Mouse (Mus musculus) MEL (cell line): ENCODE measurements around the gene Trim14. TPM values are rescaled to one million over a fixed set of nuclear protein-coding genes. Genes with fewer than 3 reads are reported as not detected.

Source experiments
- DNase-seq: peaks from one replicate; pipeline ENCODE4 v3.0.0; 2011; ENCODE audit warnings: low read depth, low spot score
- H3K27ac ChIP-seq: 2 replicates; pipeline ENCODE4 v1.5.1; 2012; ENCODE audit warnings: low read depth, mild to moderate bottlenecking, control low read depth, low read length, moderate library complexity; ENCODE audit not compliant: control insufficient read depth
- H3K27me3 ChIP-seq, 2 experiments: fragments of 150-350 bp in 1 of 2; sonication (generic) in 1 of 2; 2 replicates each; pipeline ENCODE4 v1.6.1; 2012; ENCODE audit warnings: low read length in 2 of 2, mild to moderate bottlenecking in 2 of 2, improper control_type of control experiment in 1 of 2, moderate library complexity in 1 of 2; ENCODE audit not compliant: insufficient read depth in 2 of 2, control insufficient read depth in 1 of 2
- H3K36me3 ChIP-seq, 2 experiments: 2 replicates each; pipeline ENCODE4 v1.6.1; 2012 to 2014; ENCODE audit warnings: low read length in 2 of 2, improper control_type of control experiment in 1 of 2, inconsistent platforms in 1 of 2, mild to moderate bottlenecking in 1 of 2; ENCODE audit not compliant: insufficient read depth in 2 of 2, control insufficient read depth in 1 of 2
- H3K4me1 ChIP-seq, 2 experiments: fragments of 150-350 bp in 1 of 2; sonication (generic) in 1 of 2; 2 replicates each; pipeline ENCODE4 v1.6.1; 2012; ENCODE audit warnings: low read length in 2 of 2, improper control_type of control experiment in 1 of 2, mild to moderate bottlenecking in 1 of 2; ENCODE audit not compliant: insufficient read depth in 2 of 2, control insufficient read depth in 1 of 2
- H3K4me3 ChIP-seq, 2 experiments: fragments of 150-350 bp in 1 of 2; sonication (generic) in 1 of 2; 2 replicates each; pipeline ENCODE4 v1.5.1; 2012; ENCODE audit warnings: low read depth in 2 of 2, low read length in 2 of 2, mild to moderate bottlenecking in 2 of 2, moderate library complexity in 2 of 2, control low read depth in 1 of 2, improper control_type of control experiment in 1 of 2; ENCODE audit not compliant: control insufficient read depth in 1 of 2, insufficient read depth in 1 of 2
- H3K79me2 ChIP-seq: 2 replicates; pipeline ENCODE4 v1.6.1; 2012; ENCODE audit warnings: mild to moderate bottlenecking, low read length, moderate library complexity; ENCODE audit not compliant: control insufficient read depth, poor library complexity, insufficient read depth
- H3K9ac ChIP-seq: 2 replicates; pipeline ENCODE4 v1.6.1; 2012; ENCODE audit warnings: low read depth, mild to moderate bottlenecking, control low read depth, low read length, moderate library complexity; ENCODE audit not compliant: control insufficient read depth, poor library complexity, severe bottlenecking
- H3K9me3 ChIP-seq: fragments of 150-350 bp; sonication (generic); replicated peaks from 2 replicates; pipeline ENCODE4 v1.6.1; 2012; ENCODE audit warnings: mild to moderate bottlenecking, low read length, improper control_type of control experiment, moderate library complexity; ENCODE audit not compliant: insufficient read depth
- BHLHE40 ChIP-seq: IDR thresholded peaks from 2 replicates; pipeline ENCODE4 v1.6.1; 2012; ENCODE audit warnings: low read depth, mild to moderate bottlenecking, inconsistent platforms, low read length, improper control_type of control experiment, borderline replicate concordance
- CHD1 ChIP-seq: IDR thresholded peaks from 2 replicates; pipeline ENCODE4 v1.6.1; 2012; ENCODE audit warnings: low read depth, mild to moderate bottlenecking, inconsistent platforms, low read length, improper control_type of control experiment
- CHD2 ChIP-seq: IDR thresholded peaks from 2 replicates; pipeline ENCODE4 v1.6.1; 2011; ENCODE audit warnings: low read length, improper control_type of control experiment
- CTCF ChIP-seq, 3 experiments: IDR thresholded peaks in 2 of 3; conservative IDR thresholded peaks in 1 of 3; 2 replicates each; pipeline ENCODE4 v1.5.1; 2011 to 2012; ENCODE audit warnings: low read length in 3 of 3, low read depth in 2 of 3, mild to moderate bottlenecking in 2 of 3, improper control_type of control experiment in 1 of 3, inconsistent platforms in 1 of 3, mixed read lengths in 1 of 3, moderate library complexity in 1 of 3; ENCODE audit not compliant: control insufficient read depth in 1 of 3, insufficient read depth in 1 of 3, poor library complexity in 1 of 3, severe bottlenecking in 1 of 3
- E2F4 ChIP-seq: IDR thresholded peaks from 2 replicates; pipeline ENCODE4 v1.6.1; 2011; ENCODE audit warnings: low read depth, low read length, improper control_type of control experiment, borderline replicate concordance
- ELF1 ChIP-seq: IDR thresholded peaks from 2 replicates; pipeline ENCODE4 v1.6.1; 2014; ENCODE audit warnings: low read depth, mild to moderate bottlenecking, inconsistent platforms, low read length, improper control_type of control experiment, moderate library complexity
- EP300 ChIP-seq, 2 experiments: IDR thresholded peaks; 2 replicates each; pipeline ENCODE4 v1.6.1; 2011; ENCODE audit warnings: improper control_type of control experiment in 2 of 2, low read length in 2 of 2, low read depth in 1 of 2, mild to moderate bottlenecking in 1 of 2
- ETS1 ChIP-seq: IDR thresholded peaks from 2 replicates; pipeline ENCODE4 v1.6.1; 2012; ENCODE audit warnings: low read depth, mild to moderate bottlenecking, inconsistent platforms, low read length, improper control_type of control experiment, moderate library complexity
- GABPA ChIP-seq: IDR thresholded peaks from 2 replicates; pipeline ENCODE4 v1.6.1; 2012; ENCODE audit warnings: low read depth, mild to moderate bottlenecking, inconsistent platforms, low read length, improper control_type of control experiment, moderate library complexity
- GATA1 ChIP-seq: IDR thresholded peaks from 2 replicates; pipeline ENCODE4 v1.6.1; 2011; ENCODE audit warnings: low read depth, low read length, improper control_type of control experiment
- MAFK ChIP-seq: IDR thresholded peaks from 2 replicates; pipeline ENCODE4 v1.6.1; 2011; ENCODE audit warnings: low read depth, mild to moderate bottlenecking, low read length, improper control_type of control experiment, borderline replicate concordance
- MEF2A ChIP-seq: IDR thresholded peaks from 2 replicates; pipeline ENCODE4 v1.6.1; 2014; ENCODE audit warnings: low read depth, mild to moderate bottlenecking, inconsistent platforms, low read length, improper control_type of control experiment; ENCODE audit not compliant: poor library complexity, insufficient replicate concordance, severe bottlenecking; ENCODE audit errors: extremely low read depth
- MYB ChIP-seq: IDR thresholded peaks from 2 replicates; pipeline ENCODE4 v1.6.1; 2011; ENCODE audit warnings: mild to moderate bottlenecking, low read depth, low read length, improper control_type of control experiment
- MYC ChIP-seq: IDR thresholded peaks from 2 replicates; pipeline ENCODE4 v1.6.1; 2011; ENCODE audit warnings: low read depth, mild to moderate bottlenecking, low read length, improper control_type of control experiment, moderate library complexity
- NELFE ChIP-seq: IDR thresholded peaks from 2 replicates; pipeline ENCODE4 v1.6.1; 2011; ENCODE audit warnings: low read depth, low read length, improper control_type of control experiment
- NRF1 ChIP-seq: IDR thresholded peaks from 2 replicates; pipeline ENCODE4 v1.6.1; 2014; ENCODE audit warnings: low read depth, mild to moderate bottlenecking, inconsistent platforms, low read length, improper control_type of control experiment, moderate library complexity; ENCODE audit not compliant: poor library complexity, insufficient read depth, severe bottlenecking
- POLR2AphosphoS5 ChIP-seq: IDR thresholded peaks from 2 replicates; pipeline ENCODE4 v1.6.1; 2012; ENCODE audit warnings: low read depth, borderline replicate concordance, mild to moderate bottlenecking, inconsistent platforms, low read length, moderate library complexity, mixed read lengths
- RAD21 ChIP-seq: IDR thresholded peaks from 2 replicates; pipeline ENCODE4 v1.6.1; 2011; ENCODE audit warnings: mild to moderate bottlenecking, low read depth, low read length, improper control_type of control experiment
- SIN3A ChIP-seq: IDR thresholded peaks from 2 replicates; pipeline ENCODE4 v1.6.1; 2012; ENCODE audit warnings: low read length, improper control_type of control experiment, inconsistent platforms
- SMC3 ChIP-seq: IDR thresholded peaks from 2 replicates; pipeline ENCODE4 v1.6.1; 2011; ENCODE audit warnings: low read depth, low read length, improper control_type of control experiment
- TBP ChIP-seq: IDR thresholded peaks from 2 replicates; pipeline ENCODE4 v1.8.0; 2011; ENCODE audit warnings: low read depth, low read length, improper control_type of control experiment
- TCF12 ChIP-seq: IDR thresholded peaks from 2 replicates; pipeline ENCODE4 v1.6.1; 2014; ENCODE audit warnings: low read depth, mild to moderate bottlenecking, inconsistent platforms, low read length, improper control_type of control experiment, moderate library complexity
- ZC3H11A ChIP-seq: IDR thresholded peaks from 2 replicates; pipeline ENCODE4 v1.6.1; 2012; ENCODE audit warnings: low read depth, mild to moderate bottlenecking, inconsistent platforms, low read length, improper control_type of control experiment
- ZMIZ1 ChIP-seq: IDR thresholded peaks from 2 replicates; pipeline ENCODE4 v1.6.1; 2012; ENCODE audit warnings: low read depth, mild to moderate bottlenecking, inconsistent platforms, low read length, improper control_type of control experiment, moderate library complexity
- ZNF384 ChIP-seq: IDR thresholded peaks from 2 replicates; pipeline ENCODE4 v1.6.1; 2012; ENCODE audit warnings: low read depth, mild to moderate bottlenecking, inconsistent platforms, low read length, improper control_type of control experiment
- polyA plus RNA-seq, 2 experiments: library from polyadenylated mRNA; stranded (reverse) in 1 of 2; unstranded in 1 of 2; fragments of >175 nt in 1 of 2; fragments of >200 nt in 1 of 2; gene quantifications; 2 replicates each; pipeline versions ENCODE4 v1.2.1 to v1.2.4; 2012; ENCODE audit warnings: low replicate concordance in 2 of 2, low read depth in 1 of 2; ENCODE audit not compliant: insufficient read length in 2 of 2, insufficient read depth in 1 of 2, missing spikeins in 1 of 2
- total RNA-seq: library from RNA; depleted of rRNA; stranded (reverse); fragments of 300-350 nt; gene quantifications from 2 replicates; pipeline ENCODE4 v1.2.3, GENCODE M21; 2012

Gene Trim14
- total and polyA plus RNA-seq, 3 experiments, result 1.1 to 5.1 TPM; not detected in 1

DNA sequence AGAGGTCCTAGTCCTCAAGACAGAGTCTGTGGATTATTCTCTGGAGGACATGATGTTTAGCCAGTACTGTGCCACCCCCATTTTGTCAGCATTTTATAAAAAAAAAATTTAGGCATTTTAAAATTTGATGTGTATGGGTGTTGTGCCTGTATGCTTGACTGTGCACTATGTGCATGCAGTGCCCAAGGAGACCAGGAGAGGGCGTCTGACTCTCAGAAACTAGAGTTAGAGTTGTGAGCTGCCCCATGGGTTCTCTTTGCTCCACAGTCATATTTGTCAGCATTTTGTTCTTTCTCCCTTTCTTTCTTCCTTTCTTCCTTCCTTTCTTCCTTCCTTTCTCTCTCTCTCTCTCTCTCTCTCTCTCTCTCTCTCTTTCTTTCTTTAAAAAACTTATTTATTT lies 8.4 kb upstream of the Trim14 start:
- no peak overlapping the region for H3K4me3 ChIP-seq
- no peaks in the 10 kb centered on the region for H3K79me2 ChIP-seq
- no peak overlapping the region for H3K27ac ChIP-seq
- peak; percentile 75 for DNase-seq
- no peaks in the 10 kb centered on the region for H3K9me3 ChIP-seq
- TF ChIP-seq NRF1, result no peak
- TF ChIP-seq ZMIZ1, result no peak
- TF ChIP-seq TBP, result no peak
- TF ChIP-seq SMC3, result peak; percentile 88
- peak; percentile 84 for TF ChIP-seq RAD21
- no peak for TF ChIP-seq GATA1
- TF ChIP-seq MYC, result 0 out of 2 replicates have a peak, but pooled peaks have one; percentile 38
- peak; percentile 75 to 82 (median 82) for TF ChIP-seq CTCF (IDR thresholded peaks at IDR 0.05 in 2 of 3, conservative IDR thresholded peaks at IDR 0.05 in 1 of 3; ENCODE audit: control insufficient read depth in 1 of 3, insufficient read depth in 1 of 3, low read depth in 2 of 3, low read length in 3 of 3, poor library complexity in 1 of 3, severe bottlenecking in 1 of 3)
- TF ChIP-seq CHD1, result no peak
- TF ChIP-seq ETS1, result no peak
- no peak for TF ChIP-seq E2F4
- TF ChIP-seq ZNF384, result no peak
- TF ChIP-seq GABPA, result no peak
- peak; percentile 92 for TF ChIP-seq ZC3H11A
- peak; percentile 20; the same call in 1 of the 2 replicates for TF ChIP-seq SIN3A
- TF ChIP-seq MYB, result no peak
- TF ChIP-seq BHLHE40, result no peak
- TF ChIP-seq EP300 (IDR thresholded peaks at IDR 0.05; ENCODE audit: low read depth in 1 of 2, low read length in 2 of 2), result no peak
- TF ChIP-seq MAFK, result no peak
- no peak for TF ChIP-seq ELF1
- no peak overlapping the region for H3K9ac ChIP-seq
- H3K4me1 ChIP-seq, result 0 out of 4 replicates have a peak, but pooled peaks cover 0 to 3% of the 10 kb centered on the region in 2 experiments
- peaks cover 0 to 3% of the 10 kb centered on the region in 2 experiments; a peak in 2 of 4 replicates for H3K27me3 ChIP-seq
- H3K36me3 ChIP-seq, result no peaks in the 10 kb centered on the region

DNA sequence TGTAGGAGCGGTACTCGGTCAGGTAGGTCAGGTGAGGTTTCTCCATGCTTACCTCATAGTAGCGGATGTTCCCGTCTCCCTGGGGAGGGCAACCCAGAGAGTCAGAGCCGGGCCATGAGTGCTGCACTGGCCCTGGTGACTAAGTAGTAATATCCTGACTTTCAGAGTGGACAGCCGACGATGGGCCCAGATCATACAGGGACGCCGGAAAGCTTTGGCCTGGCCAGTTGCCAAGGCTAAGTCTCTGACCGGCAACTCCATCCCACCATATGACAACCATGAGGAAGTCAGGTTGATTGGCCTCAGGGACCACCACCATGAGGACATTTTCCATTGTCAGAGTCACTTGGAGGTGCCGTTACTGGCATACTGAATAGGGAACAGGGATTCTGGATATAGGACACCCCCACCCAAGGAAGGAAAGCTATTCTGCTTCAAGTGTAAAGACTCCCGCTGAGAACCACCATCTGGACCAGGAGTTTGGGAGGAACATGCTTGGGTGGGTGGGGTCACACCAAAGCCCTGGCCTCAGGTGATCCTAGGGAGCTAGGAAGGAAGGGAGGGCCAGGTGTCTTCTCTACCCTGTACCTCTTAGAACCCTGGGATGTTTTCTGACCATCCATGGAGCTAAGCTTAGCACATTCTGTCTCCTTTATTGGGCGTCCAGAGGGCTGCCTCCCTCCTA lies 7.6 kb upstream of the Trim14 start:
- Histone ChIP-seq H3K36me3 (no peaks in the 10 kb centered on the region), H3K4me3 (no peak overlapping the region), H3K27me3 (peaks cover 0 to 3% of the 10 kb centered on the region in 2 experiments; a peak in 2 of 4 replicates), H3K27ac (no peak overlapping the region), H3K9ac (no peak overlapping the region), H3K79me2 (no peaks in the 10 kb centered on the region), H3K9me3 (no peaks in the 10 kb centered on the region), H3K4me1 (no peaks in the 10 kb centered on the region)
- TF ChIP-seq MEF2A, result no peak
- TF ChIP-seq CHD2, result no peak
- no peak for TF ChIP-seq ELF1
- TF ChIP-seq NELFE, result no peak
- no peak for TF ChIP-seq SIN3A
- TF ChIP-seq POLR2AphosphoS5, result no peak
- TF ChIP-seq TCF12, result no peak
- DNase-seq, result no peak
